Mouse (Mus musculus): ENCODE measurements around the gene Nmt1.

DNA sequence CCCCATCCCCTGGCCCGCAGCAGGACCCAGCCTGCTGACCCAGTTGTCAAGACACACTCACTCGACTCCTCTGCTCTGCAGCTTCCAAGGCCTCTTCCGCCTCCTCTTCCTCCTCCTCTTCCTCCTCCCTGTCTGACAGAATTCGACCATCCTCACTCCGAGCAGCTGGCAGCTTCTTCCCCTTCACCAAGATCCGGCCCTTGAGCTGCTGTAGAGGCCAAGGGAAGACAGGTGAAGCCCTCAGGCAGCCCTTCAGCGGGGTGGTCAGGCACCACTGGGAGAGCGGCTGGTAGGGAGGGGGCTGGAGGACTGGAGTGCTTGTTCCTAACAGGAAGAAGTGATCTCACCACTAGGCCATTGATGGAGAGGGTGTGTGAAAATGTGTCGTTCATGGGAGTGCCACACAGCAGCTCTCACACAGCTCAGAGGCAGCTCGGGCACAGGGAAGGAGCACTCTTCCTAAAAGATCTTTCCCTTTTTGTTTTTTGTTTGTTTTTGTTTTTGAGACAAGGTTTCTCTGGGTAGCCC, 46.9 kb downstream of the Nmt1 start:
- no peak for TF ChIP-seq TAL1 (conservative IDR thresholded peaks at IDR 0.05; ENCODE audit: low read depth, low read length)
- no peak for TF ChIP-seq CTCF (IDR thresholded peaks at IDR 0.05; ENCODE audit: low read depth, low read length)

All from G1E (cell line).